Mouse (Mus musculus) E14TG2a.4 (cell line): ENCODE measurements around the gene Cnmd.

Source experiments
- CTCF ChIP-seq: conservative IDR thresholded peaks from 2 replicates; pipeline ENCODE4 v1.5.1; 2014; ENCODE audit warnings: low read length
- NANOG ChIP-seq: IDR thresholded peaks from 2 replicates; pipeline ENCODE4 v1.6.1; 2014; ENCODE audit warnings: borderline replicate concordance, low read length, mixed read lengths
- POU5F1 ChIP-seq: IDR thresholded peaks from 2 replicates; pipeline ENCODE4 v1.6.1; 2014; ENCODE audit warnings: low read length, borderline replicate concordance

DNA sequence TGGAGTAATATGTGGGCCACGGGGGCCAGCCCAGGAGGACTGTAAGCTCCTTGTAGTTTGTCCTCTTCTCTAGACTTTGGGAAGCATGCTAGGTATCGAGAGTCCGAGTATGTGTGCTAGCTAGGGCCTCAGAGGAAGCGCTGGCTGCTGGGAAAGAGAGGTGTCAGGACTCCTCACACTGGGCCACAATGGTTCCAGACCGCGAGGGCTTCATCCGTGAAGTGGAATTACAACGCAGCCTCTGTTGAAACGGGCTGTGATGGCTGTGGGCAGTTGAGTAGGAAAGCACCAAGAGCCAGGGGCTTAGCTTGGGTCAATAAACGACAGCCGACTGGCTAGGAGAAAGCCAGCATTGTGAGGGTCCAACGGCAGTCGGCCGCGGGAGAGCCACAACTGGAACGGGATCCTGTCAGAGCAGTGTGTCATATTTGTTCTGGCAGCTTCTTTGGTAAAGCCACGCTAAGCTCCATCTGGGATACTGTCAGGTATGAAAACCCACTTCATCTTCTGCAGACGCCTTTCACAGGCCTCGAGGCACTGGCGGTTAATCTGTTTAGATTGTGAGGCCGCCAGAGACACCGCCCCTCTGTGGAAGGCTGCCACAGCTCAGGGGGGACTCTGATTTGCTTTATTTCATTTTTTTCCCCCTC is 41.7 kb upstream of the Cnmd start:
- TF ChIP-seq CTCF = no peak
- no peak for TF ChIP-seq POU5F1
- no peak for TF ChIP-seq NANOG
